Mouse (Mus musculus) gastrocnemius, adult 8-10 months (tissue): ENCODE results near the gene Ccin. TPM values are rescaled to one million over a fixed set of nuclear protein-coding genes. Genes with fewer than 3 reads are reported as not detected.

Experiments used
- DNase-seq, 2 experiments: peaks; one replicate each; pipeline ENCODE4 v3.0.0; 2022; ENCODE audit warnings: low spot score in 2 of 2
- total RNA-seq, 4 experiments: library from RNA; stranded (reverse); gene quantifications; 2 replicates each; pipeline ENCODE4 v1.2.4; 2022

Gene Ccin
- total RNA-seq, 4 experiments from 2014 or later: not detected

DNA sequence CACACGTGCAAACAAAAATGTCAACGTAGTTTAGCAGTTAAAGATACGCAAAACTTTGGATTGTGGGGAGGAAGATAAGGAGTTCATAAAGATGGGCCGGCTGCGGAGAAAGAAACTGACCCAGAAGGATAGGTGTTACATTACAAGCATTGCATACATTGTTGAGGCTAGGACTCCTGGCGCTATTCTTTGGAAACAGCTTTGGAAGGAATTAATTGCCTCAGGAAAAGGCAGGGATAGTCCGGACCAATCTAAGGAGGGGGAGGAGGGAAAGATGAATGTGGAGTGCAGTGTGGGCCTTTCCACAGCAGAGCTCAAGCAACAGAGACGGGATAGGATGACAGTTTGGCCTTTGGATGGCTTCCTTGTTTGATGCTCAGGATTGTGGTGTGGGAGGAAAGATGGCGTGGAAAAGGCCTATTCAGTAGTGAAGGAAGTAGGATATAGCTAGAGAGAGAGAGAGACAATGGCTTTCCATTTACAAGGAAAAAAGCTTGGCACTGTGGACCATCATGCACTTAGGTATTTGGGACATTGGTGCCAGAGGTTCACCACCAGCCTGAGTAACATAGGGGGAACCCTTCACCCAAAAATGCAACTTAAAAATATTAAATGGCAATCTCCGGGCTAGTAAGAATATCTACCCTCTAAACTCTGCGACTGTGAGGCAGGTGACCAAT, 30.2 kb downstream of the Ccin start:
- DNase-seq: no peak

DNA sequence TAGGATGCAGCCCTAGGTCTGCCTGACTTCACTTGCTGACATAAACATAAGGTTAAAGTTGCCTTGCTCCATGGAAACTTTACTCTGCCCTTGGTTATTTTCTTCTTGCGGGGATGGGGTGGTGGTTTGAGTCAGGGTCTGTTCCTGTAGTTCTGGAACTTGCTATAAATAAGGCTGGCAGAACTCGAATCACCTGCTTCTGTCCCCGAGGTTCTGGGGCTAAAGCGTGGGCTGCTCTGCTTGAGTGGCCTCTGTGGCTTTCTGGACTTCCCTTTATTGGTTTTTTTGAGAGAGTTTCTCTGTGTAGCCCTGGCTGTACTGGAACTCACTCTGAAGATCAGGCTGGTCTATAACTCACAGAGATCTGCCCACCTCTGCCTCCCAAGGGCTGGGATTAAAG, 32.8 kb downstream of the Ccin start:
- no peak for DNase-seq

- DNase-seq: no peak
Measured at GRCm38 (mm10) chr4:44016791-44017190, 33.5 kb downstream of the Ccin start.

DNA sequence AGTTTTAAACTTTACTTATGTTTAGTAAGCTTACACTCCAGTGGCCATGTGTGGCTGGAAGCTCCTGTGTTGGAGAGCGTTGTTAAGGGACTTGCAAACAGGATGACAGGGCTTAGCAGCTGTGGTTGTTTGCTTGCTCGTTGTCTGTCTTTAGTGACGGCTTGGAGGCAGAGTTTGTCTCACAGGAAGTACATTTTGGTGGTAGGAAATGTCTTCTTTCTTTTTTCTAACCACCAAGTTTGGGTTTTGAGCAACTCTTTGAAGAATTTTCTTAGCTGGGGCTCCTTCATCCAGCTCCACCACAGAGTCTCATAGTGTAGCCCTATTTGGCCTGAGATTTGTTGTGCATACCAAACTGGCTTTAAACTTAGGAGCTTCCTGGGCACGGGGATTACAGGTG, 39.0 kb downstream of the Ccin start:
- DNase-seq: no peak

DNA sequence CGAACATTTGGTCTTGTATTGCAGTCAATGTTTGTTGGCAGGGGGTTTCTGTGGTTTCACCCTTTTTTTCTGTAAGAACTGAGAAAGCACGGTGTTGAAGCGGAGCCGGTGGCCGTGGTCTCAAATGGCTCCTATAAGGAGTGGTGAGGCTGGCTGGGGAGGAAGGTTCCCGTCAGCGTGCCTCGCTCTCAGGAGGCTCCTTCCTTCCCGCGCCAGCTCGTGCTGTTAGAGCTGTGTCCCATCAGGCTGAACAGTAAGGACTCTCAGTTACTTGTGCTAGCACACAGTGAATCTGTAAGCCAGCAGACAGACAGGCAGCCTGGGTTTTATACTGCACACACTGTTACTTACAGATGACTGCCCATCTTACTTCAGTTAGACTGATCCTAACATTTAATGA, 39.5 kb downstream of the Ccin start:
- DNase-seq: no peak

DNA sequence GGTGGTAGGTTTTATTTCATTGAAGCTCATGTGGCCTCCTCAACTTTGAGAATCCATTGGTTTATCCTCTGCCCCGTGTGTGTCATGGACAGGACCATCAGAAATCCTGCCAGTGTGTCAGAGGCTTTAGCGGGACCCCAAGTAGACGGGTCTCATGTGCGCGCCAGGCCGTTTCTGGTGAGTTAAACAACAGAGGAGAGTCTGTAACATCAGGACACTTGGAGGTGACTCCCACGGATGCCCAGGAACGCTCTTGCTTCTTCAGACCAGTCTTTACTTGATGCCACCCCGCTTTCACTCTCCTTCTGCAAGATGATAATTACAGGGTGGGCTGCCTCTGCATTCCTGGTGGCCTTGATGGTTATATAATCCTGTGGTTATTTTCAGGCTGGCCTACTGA, 40.4 kb downstream of the Ccin start:
- DNase-seq: no peak

GRCm38 (mm10) chr4:44024241-44024640, 41.0 kb downstream of the Ccin start:
- no peak for DNase-seq

DNA sequence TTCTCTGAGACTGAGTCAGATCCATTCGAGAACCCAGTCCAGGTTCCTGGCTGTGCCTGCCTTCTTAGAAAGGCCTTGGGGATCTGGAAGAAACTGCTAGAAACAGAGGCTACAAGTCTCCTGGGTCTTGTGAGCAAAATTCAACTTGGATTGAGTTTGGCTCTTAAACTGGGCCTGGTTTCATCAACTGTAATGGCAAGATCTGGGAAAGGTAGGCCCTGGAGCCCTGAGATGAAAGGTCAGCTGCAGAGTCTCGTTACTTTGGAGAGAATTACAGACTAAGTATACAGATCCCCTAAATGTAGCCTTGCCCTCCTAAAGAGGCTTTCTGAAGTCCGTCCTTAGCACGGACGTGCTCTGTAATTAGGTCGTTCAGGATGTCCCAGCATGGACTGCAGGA, 42.3 kb downstream of the Ccin start:
- DNase-seq: no peak

DNA sequence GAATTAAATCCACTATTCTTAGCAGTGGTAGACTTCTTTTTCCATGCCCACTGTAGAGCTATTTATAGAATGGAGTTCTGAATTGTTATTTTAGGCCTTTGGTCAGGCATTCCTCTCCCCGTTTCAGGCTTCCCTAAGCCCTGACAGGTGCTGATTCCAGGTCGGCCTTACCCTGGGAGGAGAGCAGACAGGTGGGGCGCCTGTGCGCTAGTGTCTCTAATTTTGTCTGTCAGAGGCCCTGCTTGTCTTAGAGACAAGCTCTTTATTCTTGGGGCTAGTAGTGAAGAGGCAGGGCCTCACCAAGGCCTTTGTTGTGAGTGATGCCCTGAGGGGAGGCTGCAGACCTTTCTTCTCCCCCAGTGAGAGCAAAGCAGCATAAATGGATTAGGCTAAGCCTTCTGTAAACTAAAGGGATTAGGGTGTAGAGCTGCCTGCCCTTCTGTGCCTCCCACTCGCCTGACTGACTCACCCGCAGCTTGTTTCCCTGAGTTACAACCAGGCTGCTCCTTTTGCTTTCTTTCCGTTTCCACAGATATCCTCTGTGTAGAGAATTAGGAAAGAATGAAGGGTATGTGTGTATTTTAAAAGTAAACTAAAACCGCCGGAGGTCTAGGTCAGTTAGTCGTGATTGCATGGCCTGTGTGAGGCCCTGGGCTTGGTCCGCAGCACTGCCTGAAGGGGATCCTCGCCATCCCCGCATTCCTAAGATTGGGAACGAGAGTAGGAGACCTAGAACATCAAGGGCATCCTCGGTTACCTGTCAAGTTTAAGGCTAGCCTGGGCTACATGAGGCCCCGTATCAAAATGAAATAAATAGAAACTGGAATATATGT, 45.2 kb downstream of the Ccin start:
- no peak for DNase-seq

GRCm38 (mm10) chr4:44029661-44030066, 46.4 kb downstream of the Ccin start:
- DNase-seq: peak; percentile 37 to 67

DNA sequence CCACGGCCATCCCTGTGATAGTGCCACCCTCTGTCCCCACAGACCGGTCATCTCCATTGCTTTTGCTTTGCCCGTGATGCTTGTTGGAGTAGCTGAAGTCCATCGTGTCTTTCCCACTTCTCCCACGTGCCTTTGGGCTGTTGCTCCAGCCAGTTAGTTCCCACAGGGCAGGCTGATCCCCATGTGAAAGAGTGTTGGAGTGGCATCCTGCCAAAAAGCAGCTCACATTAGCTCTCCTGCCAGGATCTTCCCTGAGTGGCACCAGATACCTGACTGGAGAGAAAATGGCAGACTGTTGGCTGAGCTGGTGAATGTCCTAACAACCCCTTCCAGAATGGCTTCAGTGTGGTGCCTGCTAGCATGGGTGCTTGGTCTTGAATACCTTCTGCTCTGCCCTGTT, 48.2 kb downstream of the Ccin start:
- DNase-seq: peak; percentile 29 to 40

Other genes with a start within 250 kb of the Ccin start
- not detected for gene Olfr159, start 212.5 kb upstream of the Ccin start, total RNA-seq
- gene Olfr156, start 159.6 kb upstream of the Ccin start, total RNA-seq: not detected
- not detected for gene Olfr157, start 143.3 kb upstream of the Ccin start, total RNA-seq
- gene Olfr155, start 131.9 kb upstream of the Ccin start, total RNA-seq: not detected
- 1 to 10 TPM; 1.4 to 2.4 (median 2.0) TPM for gene Reck, start 108.0 kb upstream of the Ccin start, total RNA-seq
- 1 to 10 TPM in 2 of 4 experiments, under 1 TPM in 2; 0.58 to 1.8 (median 1.1) TPM for gene Glipr2, start 26.1 kb upstream of the Ccin start, total RNA-seq
- gene Clta, start 21.0 kb downstream of the Ccin start, total RNA-seq: 10 to 100 TPM; 41.3 to 51.1 (median 46.3) TPM
- 10 to 100 TPM; 10.4 to 15.0 (median 11.0) TPM for gene Gne, start 100.7 kb downstream of the Ccin start, total RNA-seq